ENCODE assay signal across 8 mouse cellular contexts in the genomic region with DNA sequence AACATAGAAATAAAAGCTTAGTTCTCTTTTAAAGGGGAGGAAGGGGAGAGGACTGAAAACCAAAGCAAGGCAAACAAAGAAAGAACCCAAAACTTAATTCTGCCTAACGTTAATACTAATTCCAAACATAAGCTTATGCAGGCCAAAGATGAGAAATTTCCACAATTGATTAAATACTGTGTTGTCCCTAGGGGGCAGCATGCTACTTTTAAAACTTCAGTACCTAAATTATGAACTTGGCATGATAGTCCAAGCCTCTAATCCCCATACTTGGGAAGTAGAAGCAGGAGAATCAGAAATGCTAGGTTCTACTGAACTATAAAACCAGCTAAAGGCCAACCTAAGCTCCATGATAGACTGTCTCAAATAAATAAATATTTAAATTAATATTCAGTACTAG. TPM values are rescaled to one million over a fixed set of nuclear protein-coding genes. Genes with fewer than 3 reads are reported as not detected.
DNase-seq lines count a peak whose midpoint lies in the region; ATAC-seq lines count a peak whose summit lies in the region.

No protein-coding gene starts in this region.

- H3K27ac ChIP-seq in kidney, embryonic 16.5 days (ENCODE audit: low read length) = no peak overlapping the region
- H3K27ac ChIP-seq in intestine, embryonic 15.5 days = no peak overlapping the region

- 67% methylated on average over 1 of the region's 1 CpGs for WGBS in kidney, embryonic 16.5 days
- WGBS in intestine, embryonic 15.5 days = 58% methylated on average over 1 of the region's 1 CpGs

- H3K4me1 ChIP-seq in kidney, embryonic 16.5 days (ENCODE audit: insufficient read depth, low read length) = no peaks in the 10 kb centered on the region
- H3K4me1 ChIP-seq in intestine, embryonic 15.5 days (replicated peaks) = no peaks in the 10 kb centered on the region

- no peak overlapping the region for H3K4me2 ChIP-seq in kidney, embryonic 16.5 days (replicated peaks; ENCODE audit: low read depth, low read length)
- no peak overlapping the region for H3K4me2 ChIP-seq in intestine, embryonic 15.5 days (replicated peaks)

- H3K27me3 ChIP-seq in kidney, embryonic 16.5 days (ENCODE audit: insufficient read depth, low read length) = no peaks in the 10 kb centered on the region
- H3K27me3 ChIP-seq in intestine, embryonic 15.5 days (replicated peaks) = no peaks in the 10 kb centered on the region

- H3K36me3 ChIP-seq in kidney, embryonic 16.5 days (ENCODE audit: insufficient read depth, low read length) = no peaks in the 10 kb centered on the region
- no peaks in the 10 kb centered on the region for H3K36me3 ChIP-seq in intestine, embryonic 15.5 days

- H3K9ac ChIP-seq in kidney, embryonic 16.5 days (replicated peaks; ENCODE audit: low read length) = no peak overlapping the region
- no peak overlapping the region for H3K9ac ChIP-seq in intestine, embryonic 15.5 days

- peak; percentile 41 for DNase-seq in adrenal gland, postnatal 10 days
- no peak for DNase-seq in adrenal gland, postnatal 4 days (ENCODE audit: low spot score in 2 of 2)
- peak; percentile 70 for DNase-seq in kidney, adult 9 months
- peak; percentile 68 for DNase-seq in CD4-positive, CD25-positive, alpha-beta regulatory T cell, adult 2 months (ENCODE audit: low read depth, low spot score)
- no peak for DNase-seq in adrenal gland, adult 18-20 months (ENCODE audit: low spot score in 2 of 2)

- no peak for ATAC-seq in kidney, embryonic 16.5 days (ENCODE audit: low FRiP score, low TSS enrichment)
- peak; percentile 7 to 58; a peak in 1 of 4 replicates for ATAC-seq in hematopoietic stem cell, adult 5-6 weeks (replicated peaks in 1 of 2; ENCODE audit: insufficient read depth in 1 of 2, low FRiP score in 2 of 2, low TSS enrichment in 1 of 2, low read depth in 1 of 2, poor library complexity in 2 of 2, severe bottlenecking in 2 of 2)
- no peak for ATAC-seq in intestine, embryonic 15.5 days

- H3K4me3 ChIP-seq in kidney, embryonic 16.5 days (ENCODE audit: low read length) = no peak overlapping the region
- H3K4me3 ChIP-seq in intestine, embryonic 15.5 days (replicated peaks) = no peak overlapping the region

- no peaks in the 10 kb centered on the region for H3K9me3 ChIP-seq in kidney, embryonic 16.5 days (ENCODE audit: low read length)
- H3K9me3 ChIP-seq in intestine, embryonic 15.5 days = no peaks in the 10 kb centered on the region

RNA-seq across cellular contexts. Expression of gene Ptpn4, which starts 18.7 kb away (rescaled TPM):
- total RNA-seq in adrenal gland, postnatal 10 days (2021) = 10 to 100 TPM; 48.9 to 56.5 TPM
- 10 to 100 TPM; 30.2 to 31.7 TPM for total RNA-seq in adrenal gland, postnatal 4 days (2021)
- 5.1 and 5.8 TPM in 2 replicates for polyA plus RNA-seq in kidney, embryonic 16.5 days (2015; fragmentation: Nextera tagmentation; extraction: Ambion mirVana)
- total RNA-seq in hematopoietic stem cell, adult 5-6 weeks (2017) = 17.0 and 22.1 TPM in 2 replicates
- 10 to 100 TPM; 23.7 to 31.1 TPM for total RNA-seq in adrenal gland, adult 18-20 months (2021)
- 5.2 and 7.5 TPM in 2 replicates for polyA plus RNA-seq in intestine, embryonic 15.5 days (2015; fragmentation: Nextera tagmentation; extraction: Ambion mirVana)

Comparison
In these comparisons a context has a peak if more than half of its experiments do, and no peak if none do; other contexts are left out.
1. DNase-seq: peak in adrenal gland, postnatal 10 days (single experiment), kidney, adult 9 months (single experiment) and CD4-positive, CD25-positive, alpha-beta regulatory T cell, adult 2 months (single experiment); none in adrenal gland, postnatal 4 days (0 of 2) and adrenal gland, adult 18-20 months (0 of 2).
2. ATAC-seq: peak in hematopoietic stem cell, adult 5-6 weeks (2 of 2); none in kidney, embryonic 16.5 days (single experiment) and intestine, embryonic 15.5 days (single experiment).